Mouse (Mus musculus): ENCODE data around the gene Rufy3. TPM values are rescaled to one million over a fixed set of nuclear protein-coding genes. Genes with fewer than 3 reads are reported as not detected.
"Not testable (repeated sequence)": the region's sequence is repeated elsewhere in the genome, so short reads cannot be mapped to it uniquely, and the experiment has no call there.

The Rufy3 gene
- 9.2 and 14.5 TPM in 2 replicates for polyA plus RNA-seq (2015; fragmentation: Nextera tagmentation; extraction: Ambion mirVana)

GRCm38 (mm10) chr5:88564501-88565147, at the start of gene Rufy3:
Gene Rufy3, plus strand, starts transcription at chr5:88565040.
- under 1% methylated on average over 60 of the region's 71 CpGs for WGBS
- Histone ChIP-seq H3K27ac (peak within 1 kb of the TSS; percentile 97), H3K4me3 (peak within 1 kb of the TSS; percentile 94), H3K9me3 (replicated peaks) (no peaks in the 10 kb centered on the region), H3K4me2 (peak within 1 kb of the TSS; percentile 75), H3K27me3 (no peaks in the 10 kb centered on the region), H3K4me1 (replicated peaks) (peaks cover 16% of the 10 kb centered on the region), H3K36me3 (no peaks in the 10 kb centered on the region), H3K9ac (peak within 1 kb of the TSS; percentile 89)
- ATAC-seq (replicated peaks; ENCODE audit: insufficient number of reproducible peaks, insufficient read depth, low FRiP score, low read depth), result peak; percentile 91

GRCm38 (mm10) chr5:88519232-88519631, 45.6 kb upstream of the Rufy3 start:
- Histone ChIP-seq H3K4me3 (no peak overlapping the region), H3K9me3 (replicated peaks) (no peaks in the 10 kb centered on the region), H3K4me2 (no peak overlapping the region), H3K27ac (no peak overlapping the region), H3K9ac (no peak overlapping the region), H3K36me3 (no peaks in the 10 kb centered on the region), H3K27me3 (no peaks in the 10 kb centered on the region), H3K4me1 (replicated peaks) (no peaks in the 10 kb centered on the region)
- 9% methylated on average over 2 of the region's 2 CpGs for WGBS
- no peak for ATAC-seq (replicated peaks; ENCODE audit: insufficient number of reproducible peaks, insufficient read depth, low FRiP score, low read depth)

DNA sequence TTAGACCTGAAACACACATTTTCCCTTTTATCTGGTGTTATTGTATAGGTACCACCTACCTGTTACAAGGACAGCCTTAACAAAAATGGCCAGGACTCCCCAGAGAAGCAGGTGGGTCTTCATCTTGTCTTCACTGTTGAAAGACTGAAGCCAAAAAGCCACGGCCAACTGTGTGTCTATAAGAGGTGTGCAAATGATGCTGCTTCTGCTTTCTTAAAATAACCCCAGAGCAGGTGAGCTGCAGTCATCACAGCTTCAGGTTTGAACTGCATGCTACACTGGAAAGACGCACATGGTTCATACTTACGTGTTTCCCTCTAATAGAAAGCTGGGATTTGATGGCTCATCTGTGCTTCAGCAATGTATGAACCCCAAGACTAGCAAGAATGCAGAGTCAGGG, 37.2 kb upstream of the Rufy3 start, which contains the start of gene Jchain:
Gene Jchain (minus strand): TSS at position 235 of the 400 bp plus-strand sequence.
- Histone ChIP-seq H3K9me3 (replicated peaks) (no peaks in the 10 kb centered on the region), H3K4me3 (no peak within 1 kb of the TSS), H3K27ac (no peak within 1 kb of the TSS), H3K27me3 (no peaks in the 10 kb centered on the region), H3K36me3 (no peaks in the 10 kb centered on the region), H3K9ac (no peak within 1 kb of the TSS), H3K4me1 (replicated peaks) (peaks cover 2% of the 10 kb centered on the region; the same call in 1 of the 2 replicates), H3K4me2 (no peak within 1 kb of the TSS)
- 86% methylated on average over 3 of the region's 3 CpGs for WGBS
- no peak for ATAC-seq (replicated peaks; ENCODE audit: insufficient number of reproducible peaks, insufficient read depth, low FRiP score, low read depth)

DNA sequence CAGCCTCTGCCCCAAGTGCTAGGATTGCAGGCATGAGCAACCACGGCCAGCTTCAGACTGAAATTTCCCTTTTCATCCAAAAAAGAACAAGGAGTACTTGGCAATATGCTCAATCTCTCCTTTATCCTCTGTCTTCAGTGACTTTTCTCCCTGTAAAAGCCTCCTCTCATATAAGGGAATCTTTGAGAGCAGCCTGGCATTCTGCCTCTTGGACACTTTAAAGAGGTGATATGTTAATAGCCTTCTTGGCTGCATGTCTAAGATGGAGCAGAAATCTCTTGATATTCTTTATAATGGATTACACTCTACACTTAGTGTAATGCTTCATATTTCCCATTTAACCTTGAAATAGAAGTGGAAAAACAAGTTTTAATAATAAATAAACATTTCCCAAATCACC, 33.9 kb upstream of the Rufy3 start:
- H3K27me3 ChIP-seq, result no peaks in the 10 kb centered on the region
- no peak overlapping the region for H3K4me3 ChIP-seq
- H3K4me2 ChIP-seq, result no peak overlapping the region
- H3K27ac ChIP-seq, result no peak overlapping the region
- no peak for ATAC-seq (replicated peaks; ENCODE audit: insufficient number of reproducible peaks, insufficient read depth, low FRiP score, low read depth)
- no peak overlapping the region for H3K9ac ChIP-seq
- H3K9me3 ChIP-seq (replicated peaks), result no peaks in the 10 kb centered on the region
- H3K4me1 ChIP-seq (replicated peaks), result peaks cover 5% of the 10 kb centered on the region; the same call in 1 of the 2 replicates
- H3K36me3 ChIP-seq, result no peaks in the 10 kb centered on the region
- 44% methylated on average over 1 of the region's 1 CpGs for WGBS

GRCm38 (mm10) chr5:88534697-88535096, 30.1 kb upstream of the Rufy3 start:
- no peaks in the 10 kb centered on the region for H3K9me3 ChIP-seq (replicated peaks)
- no peak overlapping the region for H3K4me3 ChIP-seq
- no peaks in the 10 kb centered on the region for H3K27me3 ChIP-seq
- no peak overlapping the region for H3K9ac ChIP-seq
- no peak overlapping the region for H3K27ac ChIP-seq
- ATAC-seq (replicated peaks; ENCODE audit: insufficient number of reproducible peaks, insufficient read depth, low FRiP score, low read depth), result no peak
- 60% methylated on average over 3 of the region's 3 CpGs for WGBS
- peaks cover 5% of the 10 kb centered on the region; the same call in 1 of the 2 replicates for H3K4me1 ChIP-seq (replicated peaks)
- H3K4me2 ChIP-seq, result no peak overlapping the region
- no peaks in the 10 kb centered on the region for H3K36me3 ChIP-seq

GRCm38 (mm10) chr5:88540845-88541244, 24.0 kb upstream of the Rufy3 start:
- ATAC-seq (replicated peaks; ENCODE audit: insufficient number of reproducible peaks, insufficient read depth, low FRiP score, low read depth), result no peak

GRCm38 (mm10) chr5:88542651-88543282, 22.1 kb upstream of the Rufy3 start:
- H3K9me3 ChIP-seq (replicated peaks), result no peaks in the 10 kb centered on the region
- H3K4me1 ChIP-seq (replicated peaks), result no peaks in the 10 kb centered on the region
- ATAC-seq (replicated peaks; ENCODE audit: insufficient number of reproducible peaks, insufficient read depth, low FRiP score, low read depth), result no peak; the same call in 1 of the 2 replicates
- no peak overlapping the region for H3K4me3 ChIP-seq
- no peaks in the 10 kb centered on the region for H3K36me3 ChIP-seq
- WGBS, result 55% methylated on average over 5 of the region's 5 CpGs
- no peak overlapping the region for H3K9ac ChIP-seq
- no peaks in the 10 kb centered on the region for H3K27me3 ChIP-seq
- H3K27ac ChIP-seq, result no peak overlapping the region
- H3K4me2 ChIP-seq, result no peak overlapping the region

More at GRCm38 (mm10) chr5:88540845-88541244, 24.0 kb upstream of the Rufy3 start:
- no peaks in the 10 kb centered on the region for H3K27me3 ChIP-seq
- H3K27ac ChIP-seq, result no peak overlapping the region
- no peaks in the 10 kb centered on the region for H3K9me3 ChIP-seq (replicated peaks)
- H3K36me3 ChIP-seq, result no peaks in the 10 kb centered on the region
- H3K4me2 ChIP-seq, result no peak overlapping the region
- no peak overlapping the region for H3K4me3 ChIP-seq
- H3K4me1 ChIP-seq (replicated peaks), result no peaks in the 10 kb centered on the region
- H3K9ac ChIP-seq, result no peak overlapping the region

- not testable (repeated sequence) for H3K4me3 ChIP-seq; H3K36me3 ChIP-seq; H3K27ac ChIP-seq; H3K4me1 ChIP-seq (replicated peaks); H3K9ac ChIP-seq; H3K27me3 ChIP-seq; H3K4me2 ChIP-seq; H3K9me3 ChIP-seq (replicated peaks); ATAC-seq (replicated peaks; ENCODE audit: insufficient number of reproducible peaks, insufficient read depth, low FRiP score, low read depth)
- WGBS, result 84% methylated on average over 1 of the region's 1 CpGs
Observed at GRCm38 (mm10) chr5:88544411-88544810, 20.4 kb upstream of the Rufy3 start.

- no peaks in the 10 kb centered on the region for H3K4me1 ChIP-seq (replicated peaks)
- no peaks in the 10 kb centered on the region for H3K27me3 ChIP-seq
- 72% methylated on average over 7 of the region's 7 CpGs for WGBS
- no peak for ATAC-seq (replicated peaks; ENCODE audit: insufficient number of reproducible peaks, insufficient read depth, low FRiP score, low read depth)
- no peak overlapping the region for H3K4me2 ChIP-seq
- H3K4me3 ChIP-seq, result no peak overlapping the region
- no peaks in the 10 kb centered on the region for H3K9me3 ChIP-seq (replicated peaks)
- no peak overlapping the region for H3K27ac ChIP-seq
- no peak overlapping the region for H3K9ac ChIP-seq
- H3K36me3 ChIP-seq, result no peaks in the 10 kb centered on the region
Observed at GRCm38 (mm10) chr5:88545536-88545935, 19.3 kb upstream of the Rufy3 start.

- H3K4me2 ChIP-seq, result peak overlapping the region; percentile 61
- peak; percentile 33; the same call in 1 of the 2 replicates for ATAC-seq (replicated peaks; ENCODE audit: insufficient number of reproducible peaks, insufficient read depth, low FRiP score, low read depth)
- H3K4me1 ChIP-seq (replicated peaks), result peaks cover 22% of the 10 kb centered on the region
- H3K4me3 ChIP-seq, result peak overlapping the region; percentile 76
- H3K27me3 ChIP-seq, result no peaks in the 10 kb centered on the region
- peaks cover 4% of the 10 kb centered on the region; the same call in 1 of the 2 replicates for H3K36me3 ChIP-seq
- 8% methylated on average over 29 of the region's 29 CpGs for WGBS
- no peaks in the 10 kb centered on the region for H3K9me3 ChIP-seq (replicated peaks)
- peak overlapping the region; percentile 70 for H3K9ac ChIP-seq
- H3K27ac ChIP-seq, result peak overlapping the region; percentile 91
Observed at GRCm38 (mm10) chr5:88553271-88554085, 11.4 kb upstream of the Rufy3 start.
